Mouse (Mus musculus): Measurements from ENCODE around the gene Tmprss9.

The Tmprss9 gene

DNA sequence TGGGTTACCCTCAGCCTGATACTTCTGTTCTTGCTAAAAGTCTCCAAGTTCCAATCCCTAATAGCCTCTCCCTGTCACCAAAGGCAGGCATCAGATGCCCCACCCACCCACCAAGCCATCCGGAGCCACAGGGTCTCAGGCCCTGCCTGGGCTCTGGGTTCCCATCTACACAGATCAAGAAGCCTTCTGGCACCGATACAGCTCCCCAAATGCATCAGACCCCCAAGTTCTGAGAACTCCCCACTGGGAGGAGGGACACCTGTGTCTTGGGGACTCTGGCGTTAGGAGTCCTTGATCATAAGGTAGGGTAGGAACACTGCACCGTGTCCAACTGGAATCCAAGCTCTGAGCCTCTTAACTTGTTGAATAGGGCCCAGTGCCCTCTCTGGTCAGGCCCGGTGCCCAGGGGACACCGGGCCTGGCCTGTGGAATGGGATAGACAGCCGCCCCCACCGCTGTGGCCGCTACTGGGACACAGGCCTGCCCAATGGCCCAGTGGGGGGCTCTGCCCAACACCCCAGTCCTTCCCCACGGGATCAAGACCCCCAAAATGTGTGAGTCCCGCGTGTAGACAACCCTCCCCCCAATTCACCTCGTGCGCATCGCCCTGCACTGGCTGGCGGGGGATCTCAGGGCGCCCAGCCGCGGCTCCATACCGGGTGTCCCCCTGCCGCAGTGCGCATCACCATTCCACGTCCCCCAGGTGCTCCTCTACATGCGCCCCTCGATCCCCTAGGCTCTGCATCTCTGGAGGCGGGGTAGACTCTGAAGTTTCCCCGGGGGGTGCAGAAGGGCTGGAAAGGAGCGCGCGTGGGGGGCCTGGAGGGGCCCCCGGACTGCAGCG lies 28.3 kb upstream of the Tmprss9 start:
- DNase-seq (ENCODE audit: extremely low spot score), result no peak

- DNase-seq (ENCODE audit: extremely low spot score), result no peak
Observed at GRCm38 (mm10) chr10:80843931-80844547, 27.6 kb upstream of the Tmprss9 start, which contains the start of gene Lingo3. Gene Lingo3, minus strand, starts transcription at chr10:80844039.

- no peak for DNase-seq (ENCODE audit: extremely low spot score)
Observed at GRCm38 (mm10) chr10:80845055-80845693, 26.5 kb upstream of the Tmprss9 start.

GRCm38 (mm10) chr10:80845732-80846131 lies 25.9 kb upstream of the Tmprss9 start:
- no peak for DNase-seq (ENCODE audit: extremely low spot score)

GRCm38 (mm10) chr10:80848571-80848970 lies 23.1 kb upstream of the Tmprss9 start:
- DNase-seq (ENCODE audit: extremely low spot score), result peak; percentile 63

DNA sequence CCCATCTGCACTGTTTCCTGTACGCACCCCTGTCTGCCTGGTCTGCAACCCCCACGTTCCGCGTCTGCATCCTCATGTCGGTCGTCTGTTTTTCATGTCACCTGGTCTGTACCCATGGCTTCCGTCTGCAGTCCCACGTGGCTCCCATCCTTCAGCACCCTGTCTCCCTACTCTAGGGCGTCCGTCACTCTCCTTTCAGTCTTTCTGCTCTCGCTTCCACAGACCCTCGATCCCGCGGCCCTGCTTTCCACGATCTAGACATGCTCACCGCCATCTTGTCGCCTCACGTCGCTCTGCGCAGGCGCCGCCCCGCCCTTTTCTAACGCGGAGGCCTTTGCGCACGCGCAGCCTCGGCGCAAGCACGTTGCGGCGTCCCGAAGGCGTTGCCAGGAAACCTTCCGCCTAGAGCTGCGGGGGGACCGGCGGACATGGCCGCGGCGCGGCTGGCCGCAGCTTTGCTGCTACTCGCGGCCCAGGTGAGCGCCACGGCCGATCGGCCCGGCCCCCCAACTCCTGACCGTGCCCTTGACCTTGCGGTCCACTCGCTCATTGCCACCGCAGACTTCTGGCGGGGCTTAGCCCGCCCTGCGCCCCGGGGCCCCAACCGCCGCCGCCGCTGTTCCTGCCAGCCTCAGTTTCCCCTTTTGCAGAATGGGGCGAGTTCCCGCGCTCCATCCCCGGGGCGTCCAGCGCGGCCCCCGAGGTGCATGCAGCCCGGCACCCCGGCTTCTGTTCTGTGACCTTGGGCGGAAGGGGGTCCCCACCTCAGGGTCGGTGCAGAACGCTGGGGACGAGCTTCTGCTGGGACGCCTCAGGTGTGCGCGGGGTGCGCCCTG lies 16.5 kb upstream of the Tmprss9 start, which contains the start of the genes Lsm7 and Sppl2b:
Gene Lsm7, minus strand, starts transcription at position 297 of the 836 bp plus-strand sequence.
Gene Sppl2b, plus strand, starts transcription at position 363 of the 836 bp plus-strand sequence.
- peak; percentile 97 for DNase-seq (ENCODE audit: extremely low spot score)

GRCm38 (mm10) chr10:80855749-80856073 lies 15.9 kb upstream of the Tmprss9 start:
- peak; percentile 16 for DNase-seq (ENCODE audit: extremely low spot score)

GRCm38 (mm10) chr10:80856267-80856666 lies 15.4 kb upstream of the Tmprss9 start:
- DNase-seq (ENCODE audit: extremely low spot score), result no peak

- DNase-seq (ENCODE audit: extremely low spot score), result no peak
Observed at GRCm38 (mm10) chr10:80856908-80857307, 14.7 kb upstream of the Tmprss9 start.

DNA sequence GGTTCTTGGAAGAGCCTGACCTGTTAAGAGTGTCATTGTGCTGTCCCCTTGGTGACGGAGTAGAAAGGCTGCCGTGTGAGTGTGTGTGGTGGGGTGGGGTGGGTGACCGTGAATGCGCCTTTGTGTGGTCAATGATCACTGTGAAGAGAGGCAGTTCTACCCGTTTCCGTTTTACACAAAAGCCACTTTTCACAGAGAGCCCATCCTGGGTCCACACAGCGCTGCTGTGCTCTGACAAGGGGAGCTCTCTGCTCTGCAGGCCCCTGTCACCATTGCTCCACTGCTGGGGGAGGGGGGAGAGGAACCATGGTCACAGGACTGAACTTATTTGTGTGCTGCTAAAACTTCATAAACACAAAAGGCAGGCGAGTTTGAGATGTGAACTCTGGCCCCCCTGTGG lies 14.3 kb upstream of the Tmprss9 start:
- no peak for DNase-seq (ENCODE audit: extremely low spot score)

DNA sequence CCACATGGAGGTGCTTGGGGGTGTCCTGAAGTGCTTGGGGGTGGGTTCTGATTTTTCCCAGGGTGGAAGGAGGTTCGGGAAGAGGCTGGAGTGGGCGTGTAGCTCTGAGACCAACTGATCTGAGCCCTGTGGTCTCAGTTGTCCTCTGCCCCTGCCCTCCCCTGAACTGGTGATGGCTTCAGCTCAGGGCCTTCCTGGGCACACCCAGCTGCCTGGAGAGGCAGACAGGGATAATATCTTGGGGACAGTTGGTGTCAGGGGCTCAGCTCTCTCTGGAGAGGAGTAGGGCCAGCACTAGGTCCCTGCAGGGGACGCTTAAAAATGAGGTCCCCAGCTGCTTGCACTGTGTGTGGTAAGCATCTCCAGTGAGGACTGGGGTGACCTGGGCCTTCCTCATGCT lies 13.8 kb upstream of the Tmprss9 start:
- DNase-seq (ENCODE audit: extremely low spot score), result no peak

DNA sequence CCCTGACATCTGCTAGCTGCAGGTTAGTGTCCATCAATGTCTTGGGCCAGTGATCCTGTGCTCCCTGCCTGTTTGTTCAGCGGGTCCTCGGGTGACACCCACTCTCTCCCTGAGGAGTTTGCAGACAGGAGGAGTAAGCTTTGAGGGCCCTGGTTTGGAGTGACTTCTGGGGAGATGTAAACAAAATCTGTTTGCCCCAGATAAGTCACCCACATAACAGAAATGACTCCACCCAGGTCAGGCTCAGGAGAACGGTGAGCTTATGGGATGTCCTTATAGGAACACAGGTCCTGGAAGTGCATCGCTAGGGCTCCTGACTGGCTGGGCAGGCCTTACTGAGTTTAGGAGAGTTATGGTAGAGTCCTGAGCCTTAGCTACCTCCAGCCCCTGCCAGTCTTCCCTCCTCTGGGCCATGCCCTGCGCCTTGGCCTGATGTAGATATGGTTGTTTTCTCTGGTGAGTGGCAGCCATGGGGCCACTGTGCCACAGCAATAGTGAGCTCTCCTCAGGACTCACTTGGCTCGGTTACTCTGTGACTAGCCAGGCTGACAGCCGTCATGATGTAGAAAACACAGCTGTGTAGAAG lies 13.2 kb upstream of the Tmprss9 start:
- DNase-seq (ENCODE audit: extremely low spot score), result no peak

DNA sequence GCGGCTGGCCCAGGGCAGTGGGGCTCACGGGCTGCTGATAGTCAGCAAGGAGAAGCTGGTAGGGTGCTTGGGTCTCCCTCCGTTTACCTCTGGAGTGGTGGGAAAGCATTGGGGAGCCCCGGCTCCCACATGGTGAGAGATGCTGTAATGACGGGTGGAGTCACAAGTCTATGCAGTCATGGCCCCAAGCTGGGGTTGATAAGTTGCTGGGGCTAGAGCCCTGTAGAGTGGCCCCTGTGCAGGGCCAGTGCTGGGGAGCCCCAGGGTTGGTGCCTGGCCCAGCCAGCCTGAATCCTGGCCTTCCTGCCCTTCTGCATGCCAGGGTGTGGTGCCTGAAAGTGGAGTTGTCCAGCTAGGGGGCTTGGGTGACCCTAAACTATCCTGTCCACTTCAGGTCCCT lies 9.3 kb upstream of the Tmprss9 start:
- DNase-seq (ENCODE audit: extremely low spot score), result no peak

DNA sequence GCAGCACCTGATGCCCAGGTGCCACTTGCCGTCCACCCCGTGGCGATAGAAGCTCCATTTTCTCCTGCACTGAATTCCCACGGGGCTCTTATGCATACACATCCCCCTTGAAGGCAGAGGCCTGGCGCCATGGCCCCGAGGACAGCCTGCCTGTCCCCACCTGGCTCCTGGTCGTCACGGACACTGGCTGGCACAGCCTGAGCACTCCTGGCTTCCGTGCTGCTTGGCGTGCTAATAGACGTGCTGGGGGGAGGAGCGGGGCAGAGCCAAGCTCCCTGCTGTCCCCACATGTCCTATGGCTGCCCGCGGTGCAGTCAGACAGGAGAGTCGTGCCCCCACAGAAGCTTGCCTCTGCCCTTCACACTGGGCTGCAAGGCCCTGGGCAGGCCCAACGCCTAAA lies 7.2 kb upstream of the Tmprss9 start:
- no peak for DNase-seq (ENCODE audit: extremely low spot score)

- no peak for DNase-seq (ENCODE audit: extremely low spot score)
Observed at GRCm38 (mm10) chr10:80870993-80871392, 655 bp upstream of the Tmprss9 start.

DNA sequence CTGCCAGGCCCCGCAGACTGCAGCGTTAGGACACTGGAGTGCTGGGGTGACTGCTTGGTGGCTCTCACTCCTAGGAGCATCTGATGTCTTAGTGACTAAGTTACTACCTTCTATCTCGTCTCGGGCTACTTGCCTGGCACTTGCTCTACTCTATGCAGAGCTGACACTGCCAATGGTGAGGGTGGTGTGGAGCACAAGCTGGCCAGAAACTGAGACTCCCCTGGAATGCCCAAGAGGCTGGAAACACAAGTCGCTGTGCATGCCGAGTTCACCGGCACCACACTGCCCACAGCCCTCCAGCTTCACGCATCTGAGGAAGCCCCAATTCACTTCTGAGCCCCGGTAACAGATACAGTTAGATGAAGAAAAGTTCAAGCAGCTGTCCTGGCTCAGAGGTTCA lies 2.4 kb downstream of the Tmprss9 start:
- DNase-seq (ENCODE audit: extremely low spot score), result no peak

DNA sequence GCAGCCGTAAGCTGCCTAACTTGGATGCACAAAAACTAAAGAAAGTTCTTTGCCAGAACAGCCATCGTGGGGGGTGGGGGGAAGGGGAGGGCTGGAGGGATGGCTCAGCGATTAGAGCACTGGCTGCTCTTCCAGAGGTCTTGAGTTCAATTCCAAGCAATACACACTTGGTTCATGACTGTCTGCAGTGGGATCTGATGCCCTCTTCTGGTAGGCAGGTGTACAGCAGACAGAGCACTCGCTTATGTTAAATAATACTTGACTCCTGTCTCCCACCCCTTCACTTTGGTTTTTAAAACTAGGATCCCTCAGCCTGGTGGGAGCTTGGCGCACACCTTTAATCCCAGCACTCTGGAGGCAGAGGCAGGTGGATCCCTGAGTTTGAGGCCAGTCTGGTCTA lies 4.4 kb downstream of the Tmprss9 start:
- DNase-seq (ENCODE audit: extremely low spot score), result peak; percentile 57

GRCm38 (mm10) chr10:80876594-80876993 lies 4.9 kb downstream of the Tmprss9 start:
- no peak for DNase-seq (ENCODE audit: extremely low spot score)

GRCm38 (mm10) chr10:80880131-80880641 lies 8.5 kb downstream of the Tmprss9 start:
- peak; percentile 71 for DNase-seq (ENCODE audit: extremely low spot score)

DNA sequence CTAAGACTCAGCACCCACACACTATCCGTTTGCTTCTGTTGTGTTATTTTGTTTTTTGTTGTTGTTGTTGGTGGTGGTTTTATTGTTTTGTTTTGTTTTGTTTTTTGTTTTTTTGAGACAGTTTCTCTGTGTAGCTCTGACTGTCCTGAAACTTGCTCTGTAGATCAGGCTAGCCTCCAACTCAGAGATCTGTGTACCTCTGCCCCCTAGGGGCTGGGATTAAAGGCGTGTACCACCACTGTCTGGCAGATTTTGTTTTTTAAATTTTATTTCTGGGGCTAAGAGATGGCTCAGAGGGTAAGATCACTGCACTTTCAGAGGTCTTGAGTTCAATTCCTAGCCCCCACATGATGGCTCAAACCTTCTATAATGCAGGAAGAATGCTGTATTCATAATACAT lies 9.3 kb downstream of the Tmprss9 start:
- no peak for DNase-seq (ENCODE audit: extremely low spot score)

- DNase-seq (ENCODE audit: extremely low spot score), result peak; percentile 75
Observed at GRCm38 (mm10) chr10:80881301-80881700, 9.7 kb downstream of the Tmprss9 start.

Measured in embryo, embryonic 9.5 days (tissue).